Mouse (Mus musculus) myocyte (in vitro differentiated cells): ENCODE measurements around the gene Auts2.

Experiments used
- CEBPB ChIP-seq: IDR thresholded peaks from 2 replicates; pipeline ENCODE4 v1.6.1; 2011; ENCODE audit warnings: mild to moderate bottlenecking, moderate library complexity; ENCODE audit not compliant: poor library complexity, insufficient read depth, severe bottlenecking
- E2F4 ChIP-seq: IDR thresholded peaks from one replicate; pipeline ENCODE4 v1.6.1; 2011; ENCODE audit warnings: mild to moderate bottlenecking, control low read depth, moderate library complexity; ENCODE audit not compliant: insufficient read depth
- MAX ChIP-seq: IDR thresholded peaks from one replicate; pipeline ENCODE4 v1.6.1; 2011; ENCODE audit warnings: low read depth, mild to moderate bottlenecking, control low read depth
- MYOD1 ChIP-seq, 3 experiments: IDR thresholded peaks; one replicate each; pipeline ENCODE4 v1.6.1; 2011; ENCODE audit warnings: control low read depth in 2 of 3, low read depth in 2 of 3, mild to moderate bottlenecking in 2 of 3, moderate library complexity in 1 of 3; ENCODE audit not compliant: insufficient read length in 2 of 3, control insufficient read depth in 1 of 3
- MYOG ChIP-seq, 3 experiments: IDR thresholded peaks; one replicate each; pipeline ENCODE4 v1.6.1; 2011; ENCODE audit warnings: control low read depth in 2 of 3, low read depth in 2 of 3, mild to moderate bottlenecking in 2 of 3; ENCODE audit not compliant: insufficient read length in 2 of 3, control insufficient read depth in 1 of 3, insufficient read depth in 1 of 3
- POLR2A ChIP-seq: IDR thresholded peaks from one replicate; pipeline ENCODE4 v1.6.1; 2011; ENCODE audit warnings: low read depth, mild to moderate bottlenecking, control low read depth, moderate library complexity; ENCODE audit not compliant: insufficient read length
- REST ChIP-seq: IDR thresholded peaks from one replicate; pipeline ENCODE4 v1.6.1; 2011; ENCODE audit warnings: mild to moderate bottlenecking, control low read depth, moderate library complexity; ENCODE audit not compliant: insufficient read depth, insufficient read length
- SRF ChIP-seq: IDR thresholded peaks from one replicate; pipeline ENCODE4 v1.6.1; 2011; ENCODE audit warnings: low read depth; ENCODE audit not compliant: control insufficient read depth, insufficient read length
- TCF12 ChIP-seq: IDR thresholded peaks from one replicate; pipeline ENCODE4 v1.6.1; 2011; ENCODE audit warnings: mild to moderate bottlenecking, control low read depth; ENCODE audit not compliant: poor library complexity, insufficient read depth, severe bottlenecking
- USF1 ChIP-seq: IDR thresholded peaks from one replicate; pipeline ENCODE4 v1.6.1; 2011; ENCODE audit warnings: low read depth, mild to moderate bottlenecking, control low read depth, moderate library complexity

- TF ChIP-seq POLR2A (no peak), E2F4 (no peak), MYOD1 (IDR thresholded peaks at IDR 0.05; ENCODE audit: control insufficient read depth in 1 of 3, insufficient read length in 2 of 3, low read depth in 2 of 3) (no peak), CEBPB (no peak), TCF12 (no peak), USF1 (no peak), SRF (no peak), MYOG (IDR thresholded peaks at IDR 0.05; ENCODE audit: control insufficient read depth in 1 of 3, insufficient read depth in 1 of 3, insufficient read length in 2 of 3, low read depth in 2 of 3) (no peak), MAX (no peak), REST (no peak)
These were observed 928.9 kb downstream of the Auts2 start for GRCm38 (mm10) chr5:131614238-131614637.
